ENCODE assay signal across 12 mouse cellular contexts in genomic region chr6:142995567-142995966, GRCm38 (mm10). TPM values are rescaled to one million over a fixed set of nuclear protein-coding genes. Genes with fewer than 3 reads are reported as not detected.
DNase-seq lines count a peak whose midpoint lies in the region; ATAC-seq lines count a peak whose summit lies in the region.
"Had no signal": no experiment of that assay in that cellular context is flagged by ENCODE, and none has a peak within 500 bp of the region (broad histone marks: within the 10 kb centered on the region; RNA-seq: fewer than 3 reads in every experiment).

No protein-coding gene starts in this region.

- H3K36me3 ChIP-seq in forebrain, embryonic 11.5 days (ENCODE audit: control insufficient read depth, insufficient read depth, low read length) = no peaks in the 10 kb centered on the region
- no peaks in the 10 kb centered on the region for H3K36me3 ChIP-seq in forebrain, embryonic 15.5 days
- H3K36me3 ChIP-seq: hindbrain, embryonic 13.5 days; midbrain, embryonic 13.5 days had no signal

- H3K9me3 ChIP-seq in forebrain, embryonic 11.5 days (ENCODE audit: control insufficient read depth, low read length) = no peaks in the 10 kb centered on the region
- no peaks in the 10 kb centered on the region for H3K9me3 ChIP-seq in forebrain, embryonic 15.5 days
- H3K9me3 ChIP-seq: hindbrain, embryonic 13.5 days; midbrain, embryonic 13.5 days had no signal

- no peak overlapping the region for H3K9ac ChIP-seq in forebrain, embryonic 11.5 days (ENCODE audit: low read length)
- H3K9ac ChIP-seq in forebrain, embryonic 15.5 days (replicated peaks) = no peak overlapping the region
- H3K9ac ChIP-seq: hindbrain, embryonic 13.5 days; midbrain, embryonic 13.5 days had no signal

- no peaks in the 10 kb centered on the region; the same call in 1 of the 2 replicates for H3K4me1 ChIP-seq in forebrain, embryonic 11.5 days (replicated peaks; ENCODE audit: control insufficient read depth, insufficient read depth, low read length)
- H3K4me1 ChIP-seq in forebrain, embryonic 15.5 days = peaks cover 11% of the 10 kb centered on the region

- 66% methylated on average over 5 of the region's 5 CpGs for WGBS in forebrain, embryonic 11.5 days
- WGBS in forebrain, embryonic 15.5 days = 47% methylated on average over 5 of the region's 5 CpGs

- no peak overlapping the region for H3K27ac ChIP-seq in forebrain, embryonic 11.5 days (ENCODE audit: low read depth, low read length)
- no peak overlapping the region for H3K27ac ChIP-seq in forebrain, embryonic 15.5 days (replicated peaks)
- H3K27ac ChIP-seq: midbrain, embryonic 13.5 days had no signal

- H3K27me3 ChIP-seq in forebrain, embryonic 11.5 days (ENCODE audit: control insufficient read depth, insufficient read depth, low read length) = no peaks in the 10 kb centered on the region
- H3K27me3 ChIP-seq in forebrain, embryonic 15.5 days = peaks cover 7% of the 10 kb centered on the region; the same call in 1 of the 2 replicates
- H3K27me3 ChIP-seq: hindbrain, embryonic 13.5 days; midbrain, embryonic 13.5 days had no signal

- intact Hi-C loops in heart, postnatal 25 days (cut with DNase I) = no loop called here

- peak; percentile 47 for DNase-seq in forebrain, embryonic 11.5 days (ENCODE audit: low spot score)
- DNase-seq in retina, postnatal 1 day = peak; percentile 50
- no peak for DNase-seq in retina, embryonic 14.5 days (ENCODE audit: low spot score)
- peak; percentile 19 for DNase-seq in heart, postnatal 25 days (ENCODE audit: low spot score)
- no peak for DNase-seq in natural killer cell, adult 2 months (ENCODE audit: low spot score in 2 of 2)
- no peak for DNase-seq in liver
- no peak for DNase-seq in kidney, postnatal 4 days
- DNase-seq: cerebellum, adult 9-10 months had no signal

- H3K4me2 ChIP-seq in forebrain, embryonic 11.5 days (ENCODE audit: low read depth, low read length, severe bottlenecking) = no peak overlapping the region
- H3K4me2 ChIP-seq in forebrain, embryonic 15.5 days (replicated peaks) = no peak overlapping the region
- H3K4me2 ChIP-seq: hindbrain, embryonic 13.5 days; midbrain, embryonic 13.5 days had no signal

- ATAC-seq in forebrain, embryonic 11.5 days (replicated peaks; ENCODE audit: low FRiP score) = 0 out of 2 replicates have a peak, but pooled peaks have one; percentile 31
- no peak for ATAC-seq in forebrain, embryonic 15.5 days (replicated peaks)
- ATAC-seq: midbrain, embryonic 13.5 days had no signal

- H3K4me3 ChIP-seq in forebrain, embryonic 11.5 days (ENCODE audit: low read depth, low read length) = no peak overlapping the region
- H3K4me3 ChIP-seq in forebrain, embryonic 15.5 days = no peak overlapping the region
- H3K4me3 ChIP-seq: erythroblast, embryonic 14.5 days; hindbrain, embryonic 13.5 days; midbrain, embryonic 13.5 days had no signal

RNA-seq across cellular contexts. Expression of gene St8sia1, which starts 31.3 kb away (rescaled TPM):
- polyA plus RNA-seq in forebrain, embryonic 11.5 days (2014; fragmentation: Nextera tagmentation; extraction: Ambion mirVana) = 2.4 and 3.1 TPM in 2 replicates
- 5.5 and 6.9 TPM in 2 replicates for polyA plus RNA-seq in forebrain, embryonic 15.5 days (2015; fragmentation: Nextera tagmentation; extraction: Ambion mirVana)
- total RNA-seq in heart, postnatal 25 days (2021) = under 1 TPM; 0.20 to 0.31 TPM
- polyA plus RNA-seq: erythroblast, embryonic 14.5 days had no signal

Comparison
In these comparisons a context has a peak if more than half of its experiments do, and no peak if none do; other contexts are left out.
1. DNase-seq: peak in forebrain, embryonic 11.5 days (single experiment), retina, postnatal 1 day (single experiment) and heart, postnatal 25 days (single experiment); none in retina, embryonic 14.5 days (single experiment), natural killer cell, adult 2 months (0 of 2), liver (single experiment) and kidney, postnatal 4 days (0 of 2).